Mouse (Mus musculus): ENCODE data around the gene Bcl11a.

GRCm38 (mm10) chr11:24116041-24116440 lies 38.2 kb downstream of the Bcl11a start:
- TF ChIP-seq FLI1 (IDR thresholded peaks at IDR 0.05; ENCODE audit: low read length) (no peak), GATA1 (IDR thresholded peaks at IDR 0.05; ENCODE audit: borderline replicate concordance, low read length) (no peak)

Data from megakaryocyte, embryonic 14.5 days (primary cell).